Mouse (Mus musculus) gastrocnemius, postnatal 25 days (tissue): ENCODE measurements at regions not wholly inside any gene's neighbourhood (a gene's known extent, or its start where the extent isn't known, plus 50 kb on each side); places are given as distances from the start of the nearest gene placed in this dataset.

Source experiments
- DNase-seq: peaks from one replicate; pipeline ENCODE4 v3.0.0; 2022

DNA sequence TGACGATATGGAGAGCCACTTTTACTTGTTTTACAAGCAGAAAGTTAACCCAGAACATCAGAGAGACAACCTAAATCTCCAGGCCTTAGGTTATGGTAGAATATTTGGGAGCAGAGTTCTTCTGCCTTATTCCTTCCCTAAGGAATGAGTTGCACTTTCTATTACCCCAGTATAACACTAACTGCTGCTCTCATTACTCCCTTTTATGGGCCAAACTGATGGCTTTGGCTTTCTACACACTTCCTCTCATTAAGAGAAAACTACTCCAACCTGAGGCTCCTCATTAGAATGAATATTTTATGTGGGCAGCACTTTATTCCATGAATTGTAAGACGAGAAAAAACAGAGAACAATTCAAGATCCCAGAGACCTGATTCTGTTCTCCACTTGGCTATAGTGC lies 289.0 kb upstream of the Tnc start:
- DNase-seq = no peak

DNA sequence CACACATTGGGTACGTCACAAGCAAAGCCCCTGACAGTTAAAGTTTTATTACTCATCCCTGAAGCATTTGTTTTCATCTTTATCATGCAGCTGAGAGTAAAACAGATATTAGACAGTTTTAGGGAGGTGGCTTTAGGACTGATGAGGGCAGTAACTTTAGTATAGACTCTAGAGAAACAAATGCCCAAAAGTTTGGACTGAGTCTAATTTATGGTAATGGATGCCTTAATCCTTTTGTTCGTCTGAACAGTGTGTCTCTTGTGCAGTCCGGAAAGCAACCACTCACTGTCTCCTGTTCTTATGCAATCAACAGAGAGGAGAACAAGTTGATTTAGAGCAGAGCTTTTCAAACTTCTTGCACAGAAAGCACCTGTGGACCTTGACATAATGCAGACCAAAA lies 283.4 kb upstream of the Tnc start:
- no peak for DNase-seq

DNA sequence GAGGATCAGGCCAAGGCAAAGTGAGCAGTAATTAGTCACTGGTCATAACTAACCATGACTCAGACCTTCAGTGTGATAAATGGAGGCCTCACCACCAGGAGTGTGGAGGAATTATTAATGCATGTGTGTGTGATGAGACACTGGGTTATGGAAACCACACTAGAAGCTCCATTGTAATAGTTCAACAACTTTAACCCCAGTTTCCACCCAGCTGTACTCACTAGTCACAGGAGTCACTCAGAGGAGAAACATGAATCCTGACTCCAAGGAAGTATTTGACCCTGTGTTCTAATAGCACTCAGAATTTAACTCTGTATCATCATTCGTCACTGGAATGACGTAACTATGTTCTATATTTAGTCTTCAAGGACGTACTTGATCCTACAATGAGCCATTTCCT lies 277.6 kb upstream of the Tnc start:
- no peak for DNase-seq

DNA sequence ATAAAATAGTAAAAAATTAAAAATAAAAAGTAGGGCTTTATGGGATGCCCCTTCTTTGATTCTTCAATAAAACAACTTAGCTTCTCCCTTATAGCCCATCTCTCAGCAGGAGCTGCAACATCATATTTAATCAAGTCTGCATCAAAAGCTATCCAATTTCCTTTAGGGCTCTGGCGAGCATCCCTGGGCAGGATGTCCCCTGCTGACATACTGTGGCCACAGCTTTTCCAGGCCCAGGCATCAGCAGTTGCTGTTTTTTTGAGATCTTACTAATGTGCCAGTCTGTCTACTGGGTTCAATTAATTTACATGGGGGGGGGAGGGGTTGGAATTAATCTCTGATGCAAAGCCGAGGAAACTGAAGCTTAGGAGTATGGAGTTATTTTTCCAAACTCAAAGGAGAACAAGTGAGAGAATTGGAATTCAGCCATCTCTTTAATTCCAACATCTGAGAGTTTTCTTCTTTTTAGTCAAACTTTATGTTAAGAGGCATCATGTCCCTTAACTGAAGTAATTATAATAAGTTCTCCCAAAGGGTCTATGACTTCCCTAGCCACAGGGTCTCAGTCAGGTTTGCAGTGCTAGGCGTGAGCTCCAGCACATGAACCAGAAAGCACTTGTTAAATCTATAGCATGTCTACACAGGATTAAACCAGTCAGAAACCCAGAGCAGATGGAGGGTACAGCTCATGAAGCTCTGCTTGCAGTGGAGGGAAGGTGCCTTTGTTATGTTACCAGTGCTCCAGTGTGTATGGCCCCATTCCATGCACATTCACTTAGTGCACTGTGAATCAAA lies 269.9 kb upstream of the Tnc start:
- DNase-seq = no peak

DNA sequence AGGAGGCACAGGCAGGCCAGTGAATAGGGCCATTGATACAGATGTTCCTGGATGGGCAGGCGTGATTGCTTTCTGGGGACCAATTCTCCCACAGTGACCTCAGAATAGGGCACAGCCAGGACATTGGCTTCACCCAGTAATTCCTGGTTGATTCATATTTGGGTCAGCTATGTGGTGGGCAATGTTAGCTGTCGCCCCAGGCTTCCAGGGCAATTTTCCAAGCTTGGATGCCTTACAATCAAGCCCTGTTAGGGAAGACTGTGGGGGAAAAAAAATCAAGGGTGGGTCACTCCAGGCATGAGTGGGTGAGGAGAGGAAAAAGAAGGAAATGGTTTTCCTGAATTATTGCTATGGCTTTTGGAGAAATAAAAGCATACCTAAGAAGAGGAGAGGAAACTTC lies 250.1 kb upstream of the Tnc start:
- no peak for DNase-seq

DNA sequence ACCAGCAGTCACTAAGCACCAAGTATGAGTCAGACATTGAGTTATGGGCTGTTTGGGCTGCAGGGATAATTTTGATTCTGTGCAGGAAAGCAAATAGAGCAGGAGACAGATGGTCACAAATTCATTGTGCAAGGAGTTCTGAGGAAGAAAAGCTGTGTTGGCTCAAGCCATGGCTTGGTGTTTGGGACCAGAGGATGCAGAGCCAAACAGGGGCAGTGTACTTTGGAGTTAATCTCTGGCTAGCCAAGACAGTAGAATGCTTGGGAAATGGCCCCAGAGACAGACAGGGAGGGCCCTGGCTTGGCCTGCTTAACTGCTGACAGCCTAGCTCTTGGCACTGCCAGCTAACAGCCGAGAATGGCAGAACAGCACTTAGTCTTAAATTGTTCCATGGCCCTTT lies 235.7 kb upstream of the Tnc start:
- DNase-seq = peak; percentile 36

DNA sequence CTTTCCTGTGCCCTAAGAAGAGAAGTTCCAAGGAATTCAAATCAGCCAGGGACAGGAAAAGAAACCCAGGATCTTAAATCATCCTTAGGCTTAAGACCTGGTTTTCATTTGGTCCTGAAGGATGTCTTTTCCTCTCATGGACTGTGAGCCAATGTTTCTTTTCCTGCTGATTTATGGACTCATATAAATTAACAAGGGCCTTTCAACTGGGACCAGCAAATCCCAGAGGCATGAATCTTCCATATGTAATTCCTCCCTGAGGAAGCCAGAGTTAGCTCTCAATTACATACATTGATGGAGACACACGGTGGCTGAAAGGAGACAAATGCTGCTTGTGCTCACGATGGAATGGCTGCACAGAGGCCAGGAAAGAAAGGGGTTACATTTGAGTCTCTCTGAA lies 230.2 kb upstream of the Tnc start:
- no peak for DNase-seq

DNA sequence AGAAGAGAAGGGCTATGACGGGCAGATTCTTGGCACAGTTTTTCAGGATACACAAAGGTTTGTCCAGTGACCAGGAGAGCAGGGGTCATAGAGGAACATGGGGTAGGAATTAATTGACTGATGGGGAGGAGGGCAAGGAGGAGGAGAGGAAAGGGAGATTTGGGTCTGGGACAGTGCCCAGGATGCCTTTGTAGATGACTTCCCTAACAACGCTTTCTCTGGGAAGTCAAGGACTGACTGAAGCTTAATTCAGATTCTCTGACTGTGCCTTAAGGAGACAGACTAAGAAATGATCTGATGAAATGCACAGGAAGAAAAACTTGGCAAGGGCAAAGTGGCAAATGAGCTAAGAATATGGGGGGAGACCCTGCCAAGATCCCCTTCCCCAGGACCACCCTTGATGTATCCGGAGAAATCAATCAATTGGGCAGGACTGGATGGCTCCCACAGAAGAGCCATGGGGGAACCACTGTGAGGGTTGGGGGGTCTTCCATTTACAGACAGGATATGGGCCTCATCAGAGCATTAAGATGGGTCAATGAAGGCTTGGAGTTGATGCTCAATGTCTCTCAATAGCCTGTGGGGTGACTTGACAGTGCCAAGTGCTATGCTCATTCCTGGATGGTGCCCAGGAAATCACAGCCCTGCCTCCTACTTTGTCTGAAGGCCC lies 227.6 kb upstream of the Tnc start:
- DNase-seq = no peak

DNA sequence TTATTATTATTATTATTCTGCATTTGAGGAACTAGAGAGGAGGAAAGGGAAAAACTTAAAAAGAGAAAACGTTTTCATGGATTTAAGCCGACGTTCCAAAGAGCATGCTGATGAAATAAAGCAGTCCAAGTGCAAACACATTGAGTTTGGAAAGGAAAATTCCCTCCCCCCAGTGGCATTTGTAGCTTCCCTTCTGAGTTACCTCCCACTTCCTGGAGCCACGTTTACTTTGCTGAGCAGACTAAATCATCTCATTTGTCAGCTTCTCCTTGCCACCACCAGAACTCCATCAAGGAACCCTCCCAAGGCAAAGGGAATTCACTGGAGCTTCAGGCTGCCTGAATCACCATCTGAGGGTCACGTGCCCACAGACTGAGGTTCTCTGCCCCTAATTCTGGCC lies 223.0 kb upstream of the Tnc start:
- no peak for DNase-seq

DNA sequence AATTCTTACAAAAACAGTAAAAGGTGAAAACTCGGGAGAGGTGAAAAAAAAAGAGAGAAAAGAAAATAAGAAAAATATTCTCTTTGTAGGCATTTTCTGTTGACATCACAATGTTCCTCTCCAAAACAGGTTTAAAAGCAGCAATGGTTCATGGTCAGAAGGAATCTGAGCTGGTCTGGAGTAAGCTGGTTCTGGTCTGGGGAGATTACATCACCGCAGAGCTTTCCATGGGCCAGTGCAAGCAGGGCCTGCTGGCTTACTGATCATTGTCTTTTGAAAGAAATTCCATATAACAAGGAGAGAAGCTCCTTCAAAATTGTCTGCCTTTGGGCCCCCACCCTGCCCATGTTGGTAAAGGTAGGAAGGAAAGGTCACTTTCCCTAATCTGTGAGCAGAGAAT lies 222.3 kb upstream of the Tnc start:
- no peak for DNase-seq

DNA sequence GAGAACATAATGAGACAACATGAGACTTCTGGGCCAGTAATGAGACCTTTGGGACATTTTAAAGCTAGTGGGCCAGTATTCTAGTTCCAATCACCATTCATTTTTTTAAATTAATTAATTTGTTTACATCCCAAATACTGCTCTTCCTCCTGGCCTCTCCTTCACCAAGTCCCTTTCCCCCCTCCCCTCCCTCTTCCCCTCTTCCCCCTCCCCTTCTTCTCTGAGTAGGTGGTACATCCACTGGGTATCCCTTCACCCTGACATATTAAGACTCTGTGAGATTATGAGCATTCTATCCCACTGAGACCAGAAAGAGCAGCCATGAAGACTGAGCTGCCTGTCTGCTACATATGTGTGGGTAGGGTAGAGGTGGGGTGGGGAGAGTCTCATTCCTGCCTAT lies 213.7 kb upstream of the Tnc start:
- DNase-seq = no peak

DNA sequence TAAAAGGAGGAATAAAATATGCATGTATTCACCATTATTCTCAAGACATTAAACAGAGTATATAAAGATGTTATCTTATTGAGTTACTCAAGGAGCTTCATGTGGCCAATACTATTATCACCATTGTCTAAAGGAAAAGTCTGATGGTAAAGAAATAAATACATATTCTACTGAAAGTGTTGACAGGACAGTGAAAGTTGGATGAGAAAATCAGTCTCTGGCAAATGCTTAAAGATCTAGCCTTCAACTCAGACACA lies 213.3 kb upstream of the Tnc start:
- DNase-seq = no peak

DNA sequence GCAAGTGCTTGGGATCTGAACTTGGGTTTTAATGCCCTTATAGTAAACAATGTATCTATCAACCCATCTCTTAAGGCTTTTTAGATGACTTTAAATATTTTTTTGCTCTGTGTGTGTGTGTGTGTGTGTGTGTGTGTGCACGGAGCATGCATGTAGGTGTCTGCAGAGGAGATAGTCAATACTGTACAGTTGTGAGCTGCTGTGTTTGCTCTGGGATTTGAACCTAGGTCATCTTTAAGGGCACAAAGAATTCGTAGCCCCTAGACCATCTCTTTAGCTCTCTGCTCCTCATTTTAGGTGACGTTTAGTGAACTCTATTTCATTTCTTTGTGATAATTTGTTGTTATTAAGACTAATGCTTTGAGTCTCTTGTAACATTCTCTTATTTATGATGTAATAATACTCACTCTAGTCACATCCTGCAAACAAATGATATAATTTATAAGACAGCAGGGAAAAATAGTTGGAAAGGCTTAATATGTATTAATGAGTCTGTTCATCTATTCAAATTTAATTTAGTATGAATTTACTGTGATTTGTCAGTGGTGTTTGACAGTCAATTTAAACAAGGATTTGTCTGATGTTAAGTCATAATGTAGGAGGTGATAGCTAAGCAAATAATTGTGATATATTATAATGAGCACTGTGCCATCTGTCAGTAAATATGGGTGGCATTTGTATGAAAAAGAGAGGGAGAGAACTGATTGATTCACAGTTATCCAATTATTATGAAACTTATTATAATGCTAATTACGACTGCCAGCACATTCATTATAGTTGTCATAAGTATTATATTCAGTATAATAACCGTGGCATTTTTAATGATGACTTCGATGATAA lies 212.8 kb upstream of the Tnc start:
- DNase-seq = no peak

DNA sequence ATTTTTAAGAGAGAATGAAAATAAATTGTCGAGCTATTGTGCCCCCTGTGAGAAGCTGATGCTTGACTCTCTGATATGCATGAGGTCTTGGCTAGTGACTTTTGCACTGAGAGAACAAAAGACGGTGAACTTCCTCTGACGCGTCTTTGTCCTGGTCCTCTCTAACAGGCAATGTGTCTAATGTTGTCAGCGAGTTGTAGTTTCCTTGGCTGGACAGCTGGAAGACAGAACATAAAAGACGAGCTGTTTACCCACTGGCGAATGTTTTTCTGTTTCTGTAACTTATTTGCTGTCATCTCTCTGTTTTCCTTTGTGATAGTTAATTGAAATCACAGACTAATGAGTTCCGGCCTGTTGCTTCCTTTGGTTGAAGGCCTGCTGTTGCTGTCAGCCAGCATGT lies 208.4 kb upstream of the Tnc start:
- DNase-seq = no peak

DNA sequence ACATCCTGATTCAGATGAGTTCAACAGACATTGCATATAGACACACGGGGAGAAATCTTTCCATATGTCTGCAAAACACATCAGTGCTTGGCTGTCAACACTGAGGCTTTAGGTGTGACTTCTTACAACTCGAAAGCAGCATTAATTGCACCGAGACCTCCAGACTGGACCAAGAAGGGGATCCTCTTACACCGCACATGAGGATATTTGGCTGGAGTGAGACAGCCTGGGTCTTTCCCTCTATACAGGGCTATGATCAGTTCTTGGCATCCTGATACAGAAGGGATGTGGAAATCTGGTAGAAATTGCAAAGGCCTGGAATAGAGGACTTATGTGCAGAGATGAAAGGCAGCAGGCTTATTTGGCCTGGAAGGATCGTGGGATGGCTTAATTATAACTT lies 203.9 kb upstream of the Tnc start:
- DNase-seq = no peak

DNA sequence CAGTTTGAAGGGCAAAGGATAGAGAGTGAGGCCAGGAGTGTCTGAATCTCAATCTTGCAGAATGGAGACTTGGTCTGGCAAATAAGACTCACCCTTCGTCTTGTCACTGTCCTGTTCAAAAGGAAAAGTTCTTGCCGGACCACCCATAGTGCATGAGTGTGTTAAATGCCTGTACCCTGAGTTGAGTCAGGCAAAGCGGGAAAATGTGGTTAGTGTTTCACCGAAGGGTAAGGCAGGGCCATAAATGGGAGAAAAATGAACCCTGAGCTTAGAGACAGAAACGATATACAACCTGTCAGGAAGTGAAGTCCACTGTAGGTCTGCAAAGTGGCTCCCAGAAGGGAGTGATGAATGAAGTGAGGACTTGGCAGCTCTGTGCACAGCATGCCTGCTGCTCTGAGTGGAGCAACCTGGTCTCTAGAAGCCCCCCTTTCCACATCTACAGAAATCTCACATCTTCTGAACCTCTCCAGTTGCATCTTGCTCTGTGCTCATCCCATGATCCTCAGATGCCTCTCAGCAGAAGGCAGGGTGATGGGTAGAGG lies 191.5 kb upstream of the Tnc start:
- no peak for DNase-seq

DNA sequence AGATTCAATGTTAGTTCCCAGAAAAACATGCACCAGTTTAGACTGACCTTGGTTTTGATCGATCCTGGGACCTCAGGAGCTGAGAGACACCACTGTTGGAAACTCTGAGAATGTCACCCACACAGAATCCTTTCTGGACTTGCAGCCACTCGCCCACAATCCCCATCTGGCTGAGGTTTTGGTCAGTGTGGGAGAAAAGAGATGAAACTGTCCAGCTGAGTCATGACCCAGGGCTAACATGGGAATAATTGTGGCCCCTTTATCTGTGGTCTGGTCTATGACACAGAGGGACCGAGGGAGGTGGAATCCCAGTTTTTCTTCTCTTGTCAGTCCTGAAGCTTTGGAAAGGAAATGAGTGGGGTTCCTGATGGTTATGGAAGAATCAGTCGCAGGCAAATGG lies 188.7 kb upstream of the Tnc start:
- no peak for DNase-seq

DNA sequence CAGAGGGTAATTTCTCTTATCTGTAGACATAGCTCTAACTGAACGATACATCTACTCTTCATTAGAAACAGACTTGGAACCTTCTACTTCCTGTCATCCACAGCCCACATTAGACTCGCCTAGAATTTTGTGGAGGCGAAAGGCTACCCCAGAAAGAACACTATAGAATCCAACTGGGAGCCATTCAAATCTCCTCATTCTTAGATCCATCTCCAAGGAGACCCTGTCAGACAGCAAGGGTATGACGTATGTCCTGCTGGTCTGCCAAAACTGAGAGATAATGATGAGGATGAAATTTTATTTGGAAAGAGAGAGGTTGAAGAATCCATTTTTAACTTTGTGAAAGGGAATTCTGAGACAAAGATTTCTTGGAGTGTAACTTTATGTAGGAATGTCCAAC lies 185.3 kb upstream of the Tnc start:
- DNase-seq = no peak

DNA sequence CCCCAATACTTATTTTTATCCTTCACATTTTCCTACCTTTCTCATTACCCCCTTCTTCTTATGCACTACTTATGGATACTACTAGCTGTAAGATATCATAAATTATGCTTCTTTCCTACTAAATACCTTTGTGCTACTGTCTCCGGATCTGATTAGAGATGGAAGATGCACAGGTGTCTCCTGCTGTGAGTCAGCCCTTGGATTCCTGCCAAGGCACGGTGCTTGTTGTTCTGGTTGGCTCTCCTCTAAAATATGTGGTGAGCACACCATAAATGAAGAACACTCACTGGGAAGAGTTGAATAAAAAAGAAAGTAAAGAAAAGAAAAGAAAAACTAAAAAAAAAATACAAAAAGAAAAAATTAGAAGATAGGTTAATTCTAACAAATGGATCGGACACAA lies 181.5 kb upstream of the Tnc start:
- no peak for DNase-seq

DNA sequence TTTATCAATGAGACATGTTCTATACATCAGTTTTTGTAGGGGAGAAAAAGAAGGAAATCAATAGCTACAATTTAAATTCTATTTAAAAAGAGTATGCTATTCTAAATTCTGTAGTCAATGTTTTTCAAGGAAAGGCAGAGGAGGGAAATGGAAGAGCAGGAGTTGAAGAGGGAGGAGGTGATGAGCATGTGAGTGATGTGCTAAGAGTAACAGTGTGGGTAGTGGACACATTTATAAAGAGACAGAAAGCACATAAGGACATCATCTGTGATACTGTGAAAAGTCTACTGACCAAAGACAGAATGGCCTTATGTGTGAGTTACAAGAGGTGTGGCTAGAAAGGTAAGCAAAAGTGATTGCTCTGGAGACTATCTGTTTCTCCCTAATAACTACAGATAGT lies 179.8 kb upstream of the Tnc start:
- no peak for DNase-seq

DNA sequence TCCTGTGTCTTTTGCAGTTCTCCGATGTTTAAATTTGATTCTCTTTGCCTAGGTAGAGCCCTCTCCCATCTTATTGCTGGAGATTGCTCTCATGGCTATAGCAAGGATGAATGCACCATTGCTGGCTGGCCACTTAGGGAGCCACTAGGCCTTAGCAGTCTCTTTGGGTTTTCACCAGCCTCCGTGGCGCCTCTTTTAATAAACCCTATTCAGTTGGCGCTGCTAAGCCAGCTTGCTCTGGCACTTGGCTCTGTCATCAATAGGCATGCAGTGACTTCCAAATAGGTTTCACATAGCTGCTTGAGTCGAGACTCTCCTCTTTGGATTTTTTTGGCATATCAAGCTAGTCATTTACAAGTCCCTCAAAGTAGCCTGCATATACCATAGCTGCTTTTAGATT lies 178.1 kb upstream of the Tnc start:
- DNase-seq = no peak

DNA sequence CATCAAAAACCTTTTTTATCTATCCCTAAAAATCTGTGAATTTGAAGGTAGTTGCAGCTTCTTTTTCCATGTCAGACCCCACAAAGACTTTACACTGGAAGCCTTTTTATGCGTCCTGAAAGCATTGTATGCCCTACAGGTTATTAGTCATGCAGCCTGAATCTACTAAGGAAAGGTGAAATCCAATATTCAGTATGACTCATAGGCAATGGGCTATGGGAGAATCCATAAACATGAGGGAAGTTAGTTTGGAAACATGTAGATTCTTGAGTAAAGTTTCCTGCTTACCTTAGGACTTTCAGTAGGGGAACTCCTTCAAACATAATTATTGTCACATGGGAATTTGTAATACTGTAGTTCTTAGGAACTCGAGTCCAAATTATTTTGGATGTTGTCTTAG lies 173.0 kb upstream of the Tnc start:
- no peak for DNase-seq

DNA sequence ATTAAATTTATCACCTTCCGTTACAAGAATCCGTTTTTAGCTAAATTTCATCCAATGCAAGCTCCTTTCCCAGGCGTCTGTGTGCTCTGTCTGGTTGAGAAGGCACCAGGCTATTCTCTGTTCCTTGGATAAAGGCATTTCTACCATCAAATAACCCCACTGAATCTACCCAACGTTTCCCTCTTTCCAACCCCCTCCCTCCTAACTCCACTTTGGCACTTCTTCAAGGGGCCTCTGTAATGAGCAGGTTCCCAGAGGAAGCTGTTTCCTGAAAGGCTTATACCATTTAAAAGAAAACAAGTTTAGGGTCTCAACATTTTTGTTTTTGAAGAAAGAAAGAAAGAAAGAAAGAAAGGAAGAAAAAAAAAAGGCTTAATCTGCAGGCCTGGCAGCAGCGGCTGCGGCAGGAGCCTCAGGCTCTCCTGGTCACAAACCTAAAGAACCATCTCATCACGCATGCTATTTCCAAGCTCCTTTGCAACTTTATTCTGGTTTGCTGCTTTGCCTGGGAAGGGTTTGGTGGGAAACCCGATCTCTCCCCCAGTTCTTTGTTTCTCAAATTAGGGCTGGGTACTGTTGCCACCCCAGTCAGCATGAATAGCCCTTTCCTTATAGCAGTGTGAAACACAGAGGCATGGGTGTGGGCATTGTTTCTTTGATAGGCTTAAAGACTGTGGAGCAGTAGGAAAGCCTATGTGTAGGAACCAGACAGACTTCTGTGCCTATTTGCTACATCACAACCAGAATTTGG lies 160.5 kb upstream of the Tnc start:
- DNase-seq = no peak
